Mouse (Mus musculus): ENCODE results near the gene Il9r.
A peak's percentile ranks its signal among the peaks of the same experiment; 100 is the strongest.
"Not testable (repeated sequence)": the region's sequence is repeated elsewhere in the genome, so short reads cannot be mapped to it uniquely, and the experiment has no call there.

The Il9r gene

GRCm38 (mm10) chr11:32226124-32226871 is 26.2 kb upstream of the Il9r start, which contains the start of gene Mpg:
Gene Mpg (plus strand): TSS chr11:32226505.
- peak; percentile 81 for DNase-seq (ENCODE audit: low spot score)

GRCm38 (mm10) chr11:32225222-32226104 is 25.4 kb upstream of the Il9r start:
- DNase-seq (ENCODE audit: low spot score) = no peak

GRCm38 (mm10) chr11:32224468-32225139 is 24.5 kb upstream of the Il9r start:
- peak; percentile 68 for DNase-seq (ENCODE audit: low spot score)

GRCm38 (mm10) chr11:32223297-32223967 is 23.4 kb upstream of the Il9r start:
- no peak for DNase-seq (ENCODE audit: low spot score)

GRCm38 (mm10) chr11:32222570-32223194 is 22.6 kb upstream of the Il9r start:
- DNase-seq (ENCODE audit: low spot score) = no peak

GRCm38 (mm10) chr11:32221951-32222409 is 21.9 kb upstream of the Il9r start, which contains the start of gene Rhbdf1:
Gene Rhbdf1 (minus strand): TSS chr11:32222300.
- DNase-seq (ENCODE audit: low spot score) = peak; percentile 49

GRCm38 (mm10) chr11:32221225-32221950 is 21.3 kb upstream of the Il9r start:
- peak; percentile 47 for DNase-seq (ENCODE audit: low spot score)

- DNase-seq (ENCODE audit: low spot score) = no peak
These were observed 20.6 kb upstream of the Il9r start for GRCm38 (mm10) chr11:32220607-32221224.

GRCm38 (mm10) chr11:32219287-32219686 is 19.2 kb upstream of the Il9r start:
- no peak for DNase-seq (ENCODE audit: low spot score)

- DNase-seq (ENCODE audit: low spot score) = no peak
These were observed 18.5 kb upstream of the Il9r start for GRCm38 (mm10) chr11:32218501-32219050.

GRCm38 (mm10) chr11:32216851-32217250 is 16.8 kb upstream of the Il9r start:
- DNase-seq (ENCODE audit: low spot score) = no peak

- DNase-seq (ENCODE audit: low spot score) = no peak
These were observed 15.5 kb upstream of the Il9r start for GRCm38 (mm10) chr11:32215372-32216162.

GRCm38 (mm10) chr11:32210623-32211022 is 10.5 kb upstream of the Il9r start:
- no peak for DNase-seq (ENCODE audit: low spot score)

GRCm38 (mm10) chr11:32205058-32205873 is 5.2 kb upstream of the Il9r start, which contains the start of gene Snrnp25:
Gene Snrnp25 (plus strand): TSS chr11:32205415.
- peak; percentile 95 for DNase-seq (ENCODE audit: low spot score)

GRCm38 (mm10) chr11:32201922-32202685 is 2.0 kb upstream of the Il9r start:
- DNase-seq (ENCODE audit: low spot score) = no peak

- DNase-seq (ENCODE audit: low spot score) = not testable (repeated sequence)
These were observed 913 bp upstream of the Il9r start for GRCm38 (mm10) chr11:32200992-32201391.

GRCm38 (mm10) chr11:32199230-32199629 is 849 bp downstream of the Il9r start:
- DNase-seq (ENCODE audit: low spot score) = no peak

Data from ovary, adult 18-20 months (tissue).